ENCODE assay signal across 9 mouse cellular contexts in genomic region chr5:104072272-104072886, GRCm38 (mm10). TPM values are rescaled to one million over a fixed set of nuclear protein-coding genes. Genes with fewer than 3 reads are reported as not detected.
DNase-seq lines count a peak whose midpoint lies in the region; ATAC-seq lines count a peak whose summit lies in the region.
"Had no signal": no experiment of that assay in that cellular context is flagged by ENCODE, and none has a peak within 500 bp of the region (broad histone marks: within the 10 kb centered on the region; RNA-seq: fewer than 3 reads in every experiment).

No protein-coding gene starts in this region.

- H3K9ac ChIP-seq in kidney, embryonic 14.5 days (ENCODE audit: low read depth, low read length), result no peak overlapping the region
- no peak overlapping the region for H3K9ac ChIP-seq in intestine, embryonic 16.5 days (ENCODE audit: low read depth, low read length)
- H3K9ac ChIP-seq in neural tube, embryonic 13.5 days, result no peak overlapping the region

- ATAC-seq in kidney, embryonic 14.5 days (ENCODE audit: low FRiP score, low TSS enrichment), result peak; percentile 90
- ATAC-seq in intestine, embryonic 16.5 days, result peak; percentile 67
- ATAC-seq in neural tube, embryonic 13.5 days (ENCODE audit: low read depth), result peak; percentile 85

- no peak for DNase-seq in kidney, adult 8-10 months
- DNase-seq in forebrain, embryonic 10.5 days (ENCODE audit: extremely low spot score, low spot score), result peak; percentile 51
- DNase-seq in adrenal gland, postnatal 25 days, result no peak
- DNase-seq in thymus, postnatal 36 days, result no peak
- no peak for DNase-seq in layer of hippocampus, adult 11-12 months (ENCODE audit: low spot score)

- 17% methylated on average over 6 of the region's 8 CpGs for WGBS in kidney, embryonic 14.5 days
- 8% methylated on average over 6 of the region's 8 CpGs for WGBS in forebrain, embryonic 10.5 days
- 31% methylated on average over 6 of the region's 8 CpGs for WGBS in intestine, embryonic 16.5 days
- 5% methylated on average over 6 of the region's 8 CpGs for WGBS in neural tube, embryonic 13.5 days

- no peaks in the 10 kb centered on the region for H3K36me3 ChIP-seq in kidney, embryonic 14.5 days (ENCODE audit: control insufficient read depth, insufficient read depth, low read length)
- H3K36me3 ChIP-seq in forebrain, embryonic 10.5 days (replicated peaks), result no peaks in the 10 kb centered on the region
- H3K36me3 ChIP-seq in intestine, embryonic 16.5 days (ENCODE audit: control insufficient read depth, insufficient read depth, low read length), result no peaks in the 10 kb centered on the region
- no peaks in the 10 kb centered on the region for H3K36me3 ChIP-seq in neural tube, embryonic 13.5 days

- H3K4me3 ChIP-seq in kidney, embryonic 14.5 days (ENCODE audit: low read length), result no peak overlapping the region
- peak overlapping the region; percentile 23 for H3K4me3 ChIP-seq in forebrain, embryonic 10.5 days
- no peak overlapping the region for H3K4me3 ChIP-seq in intestine, embryonic 16.5 days (ENCODE audit: low read length)
- H3K4me3 ChIP-seq in neural tube, embryonic 13.5 days, result no peak overlapping the region
- H3K4me3 ChIP-seq: erythroblast, embryonic 14.5 days had no signal

- H3K4me2 ChIP-seq in kidney, embryonic 14.5 days (replicated peaks; ENCODE audit: low read depth, low read length), result no peak overlapping the region
- H3K4me2 ChIP-seq in intestine, embryonic 16.5 days (ENCODE audit: low read depth, low read length), result no peak overlapping the region
- 0 out of 2 replicates have a peak overlapping the region, but pooled peaks have one; percentile 13 for H3K4me2 ChIP-seq in neural tube, embryonic 13.5 days

- peak overlapping the region; percentile 67; the same call in 1 of the 2 replicates for H3K27ac ChIP-seq in kidney, embryonic 14.5 days (ENCODE audit: low read depth, low read length)
- peak overlapping the region; percentile 85 for H3K27ac ChIP-seq in forebrain, embryonic 10.5 days
- peak overlapping the region; percentile 59 for H3K27ac ChIP-seq in intestine, embryonic 16.5 days (ENCODE audit: low read length)
- peak overlapping the region; percentile 84 for H3K27ac ChIP-seq in neural tube, embryonic 13.5 days (replicated peaks)

- no peaks in the 10 kb centered on the region for H3K9me3 ChIP-seq in kidney, embryonic 14.5 days (ENCODE audit: control insufficient read depth, low read length)
- 0 out of 2 replicates have a peak, but pooled peaks cover 2% of the 10 kb centered on the region for H3K9me3 ChIP-seq in forebrain, embryonic 10.5 days
- no peaks in the 10 kb centered on the region for H3K9me3 ChIP-seq in intestine, embryonic 16.5 days (ENCODE audit: control insufficient read depth, low read length)
- H3K9me3 ChIP-seq in neural tube, embryonic 13.5 days, result no peaks in the 10 kb centered on the region

- 0 out of 2 replicates have a peak, but pooled peaks cover 6% of the 10 kb centered on the region for H3K4me1 ChIP-seq in kidney, embryonic 14.5 days (ENCODE audit: control insufficient read depth, insufficient read depth, low read length)
- peaks cover 40% of the 10 kb centered on the region for H3K4me1 ChIP-seq in forebrain, embryonic 10.5 days
- H3K4me1 ChIP-seq in intestine, embryonic 16.5 days (ENCODE audit: control insufficient read depth, insufficient read depth, low read length), result 0 out of 2 replicates have a peak, but pooled peaks cover 8% of the 10 kb centered on the region
- peaks cover 36% of the 10 kb centered on the region for H3K4me1 ChIP-seq in neural tube, embryonic 13.5 days (replicated peaks)

- no peaks in the 10 kb centered on the region for H3K27me3 ChIP-seq in kidney, embryonic 14.5 days (ENCODE audit: control insufficient read depth, insufficient read depth, low read length)
- peaks cover 15% of the 10 kb centered on the region; the same call in 1 of the 2 replicates for H3K27me3 ChIP-seq in forebrain, embryonic 10.5 days (ENCODE audit: poor library complexity, severe bottlenecking)
- H3K27me3 ChIP-seq in intestine, embryonic 16.5 days (replicated peaks; ENCODE audit: control insufficient read depth, insufficient read depth, low read length), result no peaks in the 10 kb centered on the region
- no peaks in the 10 kb centered on the region for H3K27me3 ChIP-seq in neural tube, embryonic 13.5 days

RNA-seq across cellular contexts. Expression of gene Gm17660, which starts 5.0 kb away (rescaled TPM):
- not detected in 2 replicates for polyA plus RNA-seq in kidney, embryonic 14.5 days (2014; fragmentation: Nextera tagmentation; extraction: Ambion mirVana)
- 0.31 TPM in 1 of 2 replicates, not detected in the other for polyA plus RNA-seq in forebrain, embryonic 10.5 days (2016; fragmentation: Nextera tagmentation; extraction: Ambion mirVana)
- not detected in 2 replicates for polyA plus RNA-seq in intestine, embryonic 16.5 days (2015; fragmentation: Nextera tagmentation; extraction: Ambion mirVana)
- polyA plus RNA-seq in neural tube, embryonic 13.5 days (2015; fragmentation: Nextera tagmentation; extraction: Ambion mirVana), result not detected in 2 replicates
- not detected in 2 replicates for total RNA-seq in adrenal gland, postnatal 25 days (2021)
- polyA plus RNA-seq: erythroblast, embryonic 14.5 days had no signal

RNA-seq across cellular contexts. Expression of gene Nudt9, which starts 26.3 kb away (rescaled TPM):
- polyA plus RNA-seq in kidney, embryonic 14.5 days (2014; fragmentation: Nextera tagmentation; extraction: Ambion mirVana), result 57.5 and 58.1 TPM in 2 replicates
- 67.9 TPM in 2 replicates for polyA plus RNA-seq in forebrain, embryonic 10.5 days (2016; fragmentation: Nextera tagmentation; extraction: Ambion mirVana)
- polyA plus RNA-seq in intestine, embryonic 16.5 days (2015; fragmentation: Nextera tagmentation; extraction: Ambion mirVana), result 61.0 and 61.8 TPM in 2 replicates
- 65.9 and 76.2 TPM in 2 replicates for polyA plus RNA-seq in neural tube, embryonic 13.5 days (2015; fragmentation: Nextera tagmentation; extraction: Ambion mirVana)
- total RNA-seq in adrenal gland, postnatal 25 days (2021), result 53.6 and 62.9 TPM in 2 replicates

RNA-seq across cellular contexts. Expression of gene Sparcl1, which starts 41.2 kb away (rescaled TPM):
- 33.5 and 36.1 TPM in 2 replicates for polyA plus RNA-seq in kidney, embryonic 14.5 days (2014; fragmentation: Nextera tagmentation; extraction: Ambion mirVana)
- 13.3 and 13.4 TPM in 2 replicates for polyA plus RNA-seq in forebrain, embryonic 10.5 days (2016; fragmentation: Nextera tagmentation; extraction: Ambion mirVana)
- 191 and 194 TPM in 2 replicates for polyA plus RNA-seq in intestine, embryonic 16.5 days (2015; fragmentation: Nextera tagmentation; extraction: Ambion mirVana)
- 195 and 200 TPM in 2 replicates for polyA plus RNA-seq in neural tube, embryonic 13.5 days (2015; fragmentation: Nextera tagmentation; extraction: Ambion mirVana)
- 24.7 and 25.0 TPM in 2 replicates for total RNA-seq in adrenal gland, postnatal 25 days (2021)
- polyA plus RNA-seq: erythroblast, embryonic 14.5 days had no signal

RNA-seq across cellular contexts. Expression of gene Hsd17b11, which starts 50.7 kb away (rescaled TPM):
- 7.3 and 7.9 TPM in 2 replicates for polyA plus RNA-seq in kidney, embryonic 14.5 days (2014; fragmentation: Nextera tagmentation; extraction: Ambion mirVana)
- 1.6 and 2.0 TPM in 2 replicates for polyA plus RNA-seq in forebrain, embryonic 10.5 days (2016; fragmentation: Nextera tagmentation; extraction: Ambion mirVana)
- polyA plus RNA-seq in intestine, embryonic 16.5 days (2015; fragmentation: Nextera tagmentation; extraction: Ambion mirVana), result 10.6 and 10.7 TPM in 2 replicates
- 2.3 and 2.7 TPM in 2 replicates for polyA plus RNA-seq in neural tube, embryonic 13.5 days (2015; fragmentation: Nextera tagmentation; extraction: Ambion mirVana)
- total RNA-seq in adrenal gland, postnatal 25 days (2021), result 61.3 and 83.2 TPM in 2 replicates
